Mouse (Mus musculus) kidney, embryonic 14.5 days (tissue): Measurements from ENCODE around the gene Gtsf2. TPM values are rescaled to one million over a fixed set of nuclear protein-coding genes. Genes with fewer than 3 reads are reported as not detected.
"Not testable (repeated sequence)": the region's sequence is repeated elsewhere in the genome, so short reads cannot be mapped to it uniquely, and the experiment has no call there.

ENCODE experiments used
- ATAC-seq: fragments of 200-750 bp; cut with Nextera tagmentation; 2 replicates; pipeline ENCODE4 v1.8.0; 2017; ENCODE audit warnings: moderate number of reproducible peaks, mild to moderate bottlenecking, moderate TSS enrichment, moderate library complexity; ENCODE audit not compliant: low FRiP score, low TSS enrichment
- H3K27ac ChIP-seq: fragments of 300-500 bp; sonication (generic); 2 replicates; pipeline ENCODE4 v1.5.1; 2014; ENCODE audit warnings: low read depth, mild to moderate bottlenecking, low read length, moderate library complexity, mixed read lengths
- H3K27me3 ChIP-seq: fragments of 300-500 bp; sonication (generic); 2 replicates; pipeline ENCODE4 v1.6.1; 2014; ENCODE audit warnings: mild to moderate bottlenecking, low read length; ENCODE audit not compliant: control insufficient read depth, insufficient read depth
- H3K36me3 ChIP-seq: fragments of 300-500 bp; sonication (generic); 2 replicates; pipeline ENCODE4 v1.6.1; 2014; ENCODE audit warnings: low read length, mixed read lengths; ENCODE audit not compliant: control insufficient read depth, insufficient read depth
- H3K4me1 ChIP-seq: fragments of 300-500 bp; sonication (generic); 2 replicates; pipeline ENCODE4 v1.6.1; 2014; ENCODE audit warnings: low read length, mixed read lengths; ENCODE audit not compliant: control insufficient read depth, insufficient read depth
- H3K4me2 ChIP-seq: fragments of 300-500 bp; sonication (generic); replicated peaks from 2 replicates; pipeline ENCODE4 v1.6.1; 2014; ENCODE audit warnings: low read depth, mild to moderate bottlenecking, low read length
- H3K4me3 ChIP-seq: fragments of 300-500 bp; sonication (generic); 2 replicates; pipeline ENCODE4 v1.5.1; 2014; ENCODE audit warnings: mild to moderate bottlenecking, low read length
- H3K9ac ChIP-seq: fragments of 300-500 bp; sonication (generic); 2 replicates; pipeline ENCODE4 v1.6.1; 2014; ENCODE audit warnings: low read depth, mild to moderate bottlenecking, low read length, moderate library complexity
- H3K9me3 ChIP-seq: fragments of 300-500 bp; sonication (generic); 2 replicates; pipeline ENCODE4 v1.6.1; 2016; ENCODE audit warnings: low read length; ENCODE audit not compliant: control insufficient read depth
- WGBS: fragments of 180-500 bp; shearing (Covaris S2); extraction: QIAGEN DNeasy Blood & Tissue Kit; methylation state at CpG from one replicate; pipeline ENCODE4 v1.1.7; 2014; 5-methylcytosine and 5-hydroxymethylcytosine counted together
- polyA plus RNA-seq: library from polyadenylated mRNA; unstranded; fragments of >200 nt; fragmentation: Nextera tagmentation; extraction: Ambion mirVana; gene quantifications from 2 replicates; pipeline ENCODE4 v1.2.1, GENCODE M21; 2014

Gtsf2 gene
- polyA plus RNA-seq, 1 experiment from 2014 or later, result not detected

- H3K4me1 ChIP-seq, result no peaks in the 10 kb centered on the region
- ATAC-seq, result no peak
- no peak overlapping the region for H3K4me3 ChIP-seq
- H3K27me3 ChIP-seq, result no peaks in the 10 kb centered on the region
- no peak overlapping the region for H3K9ac ChIP-seq
- 33% methylated on average over 2 of the region's 2 CpGs for WGBS
- H3K36me3 ChIP-seq, result no peaks in the 10 kb centered on the region
- H3K4me2 ChIP-seq, result no peak overlapping the region
- no peaks in the 10 kb centered on the region for H3K9me3 ChIP-seq
- no peak overlapping the region for H3K27ac ChIP-seq
Measured at GRCm38 (mm10) chr15:103427017-103427416, 21.3 kb downstream of the Gtsf2 start.

GRCm38 (mm10) chr15:103405586-103405985, 42.7 kb downstream of the Gtsf2 start:
- not testable (repeated sequence) for H3K4me2 ChIP-seq, H3K27ac ChIP-seq, ATAC-seq, H3K9ac ChIP-seq, H3K4me1 ChIP-seq, H3K27me3 ChIP-seq, H3K4me3 ChIP-seq, H3K36me3 ChIP-seq, H3K9me3 ChIP-seq
- WGBS, result 94% methylated on average over 2 of the region's 3 CpGs

- ATAC-seq, result no peak
- Histone ChIP-seq H3K4me2 (no peak overlapping the region), H3K9me3 (no peaks in the 10 kb centered on the region), H3K36me3 (no peaks in the 10 kb centered on the region), H3K27ac (no peak overlapping the region), H3K9ac (no peak overlapping the region), H3K27me3 (no peaks in the 10 kb centered on the region), H3K4me3 (no peak overlapping the region), H3K4me1 (no peaks in the 10 kb centered on the region)
- WGBS, result 93% methylated on average over 5 of the region's 5 CpGs
Measured at GRCm38 (mm10) chr15:103401361-103401760, 46.9 kb downstream of the Gtsf2 start.

GRCm38 (mm10) chr15:103393577-103393976, 54.7 kb downstream of the Gtsf2 start:
- Histone ChIP-seq H3K9ac (no peak overlapping the region), H3K27ac (no peak overlapping the region), H3K36me3 (no peaks in the 10 kb centered on the region), H3K4me3 (no peak overlapping the region), H3K9me3 (no peaks in the 10 kb centered on the region), H3K4me2 (no peak overlapping the region), H3K4me1 (no peaks in the 10 kb centered on the region), H3K27me3 (no peaks in the 10 kb centered on the region)
- ATAC-seq, result no peak

Other genes starting within 250 kb of the Gtsf2 start
- 146 and 161 TPM in 2 replicates for gene Cbx5, start 208.7 kb downstream of the Gtsf2 start, polyA plus RNA-seq
- gene Hnrnpa1, start 208.0 kb downstream of the Gtsf2 start, polyA plus RNA-seq, result 1,180 and 1,314 TPM in 2 replicates
- 3.1 and 3.9 TPM in 2 replicates for gene Nfe2, start 190.1 kb downstream of the Gtsf2 start, polyA plus RNA-seq
- gene Copz1, start 175.8 kb downstream of the Gtsf2 start, polyA plus RNA-seq, result 290 and 322 TPM in 2 replicates
- 0.47 and 0.69 TPM in 2 replicates for gene Gpr84, start 137.9 kb downstream of the Gtsf2 start, polyA plus RNA-seq
- gene Zfp385a, start 108.4 kb downstream of the Gtsf2 start, polyA plus RNA-seq, result 12.3 and 18.2 TPM in 2 replicates
- 19.6 and 37.4 TPM in 2 replicates for gene Itga5, start 81.7 kb downstream of the Gtsf2 start, polyA plus RNA-seq
- gene Gtsf1, start 18.0 kb downstream of the Gtsf2 start, polyA plus RNA-seq, result not detected in 2 replicates
- gene Nckap1l, start 5.3 kb upstream of the Gtsf2 start, polyA plus RNA-seq, result 0.94 and 2.3 TPM in 2 replicates
- 3.1 and 4.9 TPM in 2 replicates for gene Pde1b, start 54.6 kb upstream of the Gtsf2 start, polyA plus RNA-seq
- 19.2 and 21.2 TPM in 2 replicates for gene Ppp1r1a, start 89.5 kb upstream of the Gtsf2 start, polyA plus RNA-seq
- not detected in 2 replicates for gene Glycam1, start 116.6 kb upstream of the Gtsf2 start, polyA plus RNA-seq